Mouse (Mus musculus) stomach, embryonic 16.5 days (tissue): ENCODE measurements at regions not wholly inside any gene's neighbourhood (a gene's known extent, or its start where the extent isn't known, plus 50 kb on each side); places are given as distances from the start of the nearest gene placed in this dataset.
A peak's percentile ranks its signal among the peaks of the same experiment; 100 is the strongest.

Experiments
- ATAC-seq: fragments of 200-750 bp; cut with Nextera tagmentation; 2 replicates; pipeline ENCODE4 v1.8.0; 2017; ENCODE audit warnings: moderate number of reproducible peaks, moderate TSS enrichment; ENCODE audit not compliant: insufficient read depth, low FRiP score
- H3K27ac ChIP-seq: fragments of 300-500 bp; sonication (generic); 2 replicates; pipeline ENCODE4 v1.5.1; 2014; ENCODE audit warnings: low read length
- H3K27me3 ChIP-seq: fragments of 300-500 bp; sonication (generic); 2 replicates; pipeline ENCODE4 v1.6.1; 2014; ENCODE audit warnings: low read length, control low read depth, mixed read lengths; ENCODE audit not compliant: control insufficient read depth, insufficient read depth
- H3K36me3 ChIP-seq: fragments of 300-500 bp; sonication (generic); 2 replicates; pipeline ENCODE4 v1.6.1; 2014; ENCODE audit warnings: low read length; ENCODE audit not compliant: control insufficient read depth, insufficient read depth
- H3K4me1 ChIP-seq: fragments of 300-500 bp; sonication (generic); 2 replicates; pipeline ENCODE4 v1.6.1; 2014; ENCODE audit warnings: low read length, control low read depth, mixed read lengths; ENCODE audit not compliant: control insufficient read depth, insufficient read depth
- H3K4me2 ChIP-seq: fragments of 300-500 bp; sonication (generic); 2 replicates; pipeline ENCODE4 v1.6.1; 2014; ENCODE audit warnings: low read depth, low read length, mixed read lengths
- H3K4me3 ChIP-seq: fragments of 300-500 bp; sonication (generic); replicated peaks from 2 replicates; pipeline ENCODE4 v1.5.1; 2014; ENCODE audit warnings: mild to moderate bottlenecking, low read length
- H3K9ac ChIP-seq: fragments of 300-500 bp; sonication (generic); 2 replicates; pipeline ENCODE4 v1.6.1; 2014; ENCODE audit warnings: low read length
- H3K9me3 ChIP-seq: fragments of 300-500 bp; sonication (generic); replicated peaks from 2 replicates; pipeline ENCODE4 v1.6.1; 2016; ENCODE audit warnings: low read length, control low read depth; ENCODE audit not compliant: control insufficient read depth
- WGBS: fragments of 180-500 bp; shearing (Covaris S2); extraction: QIAGEN DNeasy Blood & Tissue Kit; methylation state at CpG from one replicate; pipeline ENCODE4 v1.1.7; 2014; 5-methylcytosine and 5-hydroxymethylcytosine counted together

DNA sequence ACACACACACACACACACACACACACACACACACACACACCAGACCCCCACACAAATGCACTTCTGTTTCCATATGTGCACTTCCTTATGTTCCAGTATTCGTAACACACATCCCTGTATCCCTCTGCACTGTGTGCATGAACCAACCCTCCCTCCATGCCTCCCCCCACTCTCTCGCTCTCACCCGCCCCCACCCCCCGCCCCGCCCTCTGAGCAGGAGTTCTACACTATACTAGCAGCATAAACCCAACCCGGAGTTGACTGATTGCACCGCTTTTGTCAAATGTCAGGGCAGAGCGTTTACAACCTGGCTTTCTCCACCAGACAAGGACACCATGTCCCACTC is 81.5 kb upstream of the Zmiz1 start:
- peak overlapping the region; percentile 98 for H3K27ac ChIP-seq
- H3K4me2 ChIP-seq, result peak overlapping the region; percentile 74
- peak; percentile 80 for ATAC-seq
- H3K27me3 ChIP-seq, result no peaks in the 10 kb centered on the region
- H3K9ac ChIP-seq, result peak overlapping the region; percentile 81
- no peaks in the 10 kb centered on the region for H3K36me3 ChIP-seq
- H3K4me3 ChIP-seq, result peak overlapping the region; percentile 51
- no peaks in the 10 kb centered on the region for H3K9me3 ChIP-seq
- H3K4me1 ChIP-seq, result peaks cover 16% of the 10 kb centered on the region
- 3% methylated on average over 8 of the region's 8 CpGs for WGBS

- H3K4me2 ChIP-seq, result peak overlapping the region; percentile 74
- H3K9ac ChIP-seq, result peak overlapping the region; percentile 81
- H3K36me3 ChIP-seq, result no peaks in the 10 kb centered on the region
- peak overlapping the region; percentile 98 for H3K27ac ChIP-seq
- no peaks in the 10 kb centered on the region for H3K9me3 ChIP-seq
- peak; percentile 91 for ATAC-seq
- under 1% methylated on average over 53 of the region's 54 CpGs for whole genome bisulfite sequencing
- peaks cover 16% of the 10 kb centered on the region for H3K4me1 ChIP-seq
- H3K27me3 ChIP-seq, result no peaks in the 10 kb centered on the region
- peak overlapping the region; percentile 51 for H3K4me3 ChIP-seq
These were observed 80.9 kb upstream of the Zmiz1 start for GRCm38 (mm10) chr14:25377900-25378716.

GRCm38 (mm10) chr14:25378717-25379224 is 80.2 kb upstream of the Zmiz1 start:
- peak overlapping the region; percentile 81 for H3K9ac ChIP-seq
- H3K4me2 ChIP-seq, result peak overlapping the region; percentile 74
- H3K4me1 ChIP-seq, result peaks cover 16% of the 10 kb centered on the region
- H3K9me3 ChIP-seq, result no peaks in the 10 kb centered on the region
- peak overlapping the region; percentile 98 for H3K27ac ChIP-seq
- no peaks in the 10 kb centered on the region for H3K36me3 ChIP-seq
- no peak for ATAC-seq
- WGBS, result 5% methylated on average over 13 of the region's 13 CpGs
- H3K4me3 ChIP-seq, result peak overlapping the region; percentile 51
- no peaks in the 10 kb centered on the region for H3K27me3 ChIP-seq

DNA sequence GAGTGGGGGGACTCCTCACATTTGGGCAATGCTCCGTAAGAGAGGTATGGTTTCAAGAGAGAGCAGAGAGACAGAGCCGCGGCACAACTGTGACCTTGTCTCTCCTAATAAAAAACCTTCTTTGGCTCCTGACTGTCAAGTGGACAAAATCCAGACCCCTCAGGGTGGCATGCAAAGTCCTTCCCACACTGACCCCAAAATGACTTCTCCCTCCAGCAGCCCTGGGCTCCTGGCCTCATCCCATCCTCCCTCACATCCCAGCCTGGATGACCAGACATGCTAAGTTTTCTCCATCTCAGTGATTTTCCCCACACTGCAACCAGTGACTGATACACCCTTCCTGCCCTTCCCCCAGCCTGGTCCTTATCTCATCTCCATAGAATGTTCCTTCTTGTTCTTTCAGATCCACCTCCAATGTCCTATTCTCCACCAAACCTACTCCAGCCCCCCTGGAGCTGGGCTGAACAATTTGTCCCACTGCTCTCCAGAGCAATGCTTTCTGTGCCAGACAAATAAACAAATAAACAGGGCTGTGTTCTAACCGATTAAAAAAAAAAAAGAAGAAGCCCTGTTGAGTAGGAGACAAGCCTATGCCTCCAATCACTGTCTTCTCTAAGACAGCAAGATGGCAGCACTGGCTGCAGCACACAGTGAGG is 75.7 kb upstream of the Zmiz1 start:
- no peak overlapping the region for H3K4me2 ChIP-seq
- WGBS, result 51% methylated on average over 4 of the region's 4 CpGs

GRCm38 (mm10) chr14:25385644-25386043 is 73.3 kb upstream of the Zmiz1 start:
- H3K36me3 ChIP-seq, result no peaks in the 10 kb centered on the region
- H3K4me2 ChIP-seq, result no peak overlapping the region
- H3K27ac ChIP-seq, result no peak overlapping the region
- no peak overlapping the region for H3K9ac ChIP-seq
- no peaks in the 10 kb centered on the region for H3K9me3 ChIP-seq
- H3K27me3 ChIP-seq, result no peaks in the 10 kb centered on the region
- WGBS, result 43% methylated on average over 5 of the region's 5 CpGs
- H3K4me1 ChIP-seq, result peaks cover 6% of the 10 kb centered on the region; the same call in 1 of the 2 replicates
- no peak for ATAC-seq
- H3K4me3 ChIP-seq, result no peak overlapping the region

More for the DNA sequence above, 75.7 kb upstream of the Zmiz1 start:
- Histone ChIP-seq H3K9ac (no peak overlapping the region), H3K4me1 (peaks cover 10% of the 10 kb centered on the region), H3K27me3 (no peaks in the 10 kb centered on the region), H3K4me3 (no peak overlapping the region), H3K36me3 (no peaks in the 10 kb centered on the region), H3K9me3 (no peaks in the 10 kb centered on the region), H3K27ac (no peak overlapping the region)
- ATAC-seq, result no peak

DNA sequence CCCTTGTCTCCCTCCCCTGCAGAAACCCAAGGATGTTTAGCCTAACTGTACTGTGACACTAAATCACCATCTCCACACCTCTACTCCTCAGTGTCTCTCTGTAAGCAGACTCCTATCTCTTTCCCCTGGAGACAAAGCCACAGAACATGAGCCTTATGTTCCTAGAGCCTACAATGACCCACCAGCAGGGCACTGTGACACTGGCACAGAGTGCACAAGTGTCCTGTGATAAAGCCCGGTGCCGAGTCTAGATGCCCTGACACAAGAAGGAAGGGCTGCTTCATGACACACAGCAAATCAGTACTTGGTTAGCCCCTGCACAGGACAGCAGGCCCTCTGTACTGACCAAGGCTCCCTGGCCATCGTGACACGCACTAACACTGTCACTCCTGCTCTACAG is 71.2 kb upstream of the Zmiz1 start:
- H3K27me3 ChIP-seq, result no peaks in the 10 kb centered on the region
- no peaks in the 10 kb centered on the region for H3K9me3 ChIP-seq
- WGBS, result 87% methylated on average over 4 of the region's 4 CpGs
- no peak overlapping the region for H3K4me2 ChIP-seq
- no peak overlapping the region for H3K9ac ChIP-seq
- no peak for ATAC-seq
- H3K27ac ChIP-seq, result no peak overlapping the region
- peaks cover 6% of the 10 kb centered on the region; the same call in 1 of the 2 replicates for H3K4me1 ChIP-seq
- H3K4me3 ChIP-seq, result no peak overlapping the region
- H3K36me3 ChIP-seq, result no peaks in the 10 kb centered on the region

DNA sequence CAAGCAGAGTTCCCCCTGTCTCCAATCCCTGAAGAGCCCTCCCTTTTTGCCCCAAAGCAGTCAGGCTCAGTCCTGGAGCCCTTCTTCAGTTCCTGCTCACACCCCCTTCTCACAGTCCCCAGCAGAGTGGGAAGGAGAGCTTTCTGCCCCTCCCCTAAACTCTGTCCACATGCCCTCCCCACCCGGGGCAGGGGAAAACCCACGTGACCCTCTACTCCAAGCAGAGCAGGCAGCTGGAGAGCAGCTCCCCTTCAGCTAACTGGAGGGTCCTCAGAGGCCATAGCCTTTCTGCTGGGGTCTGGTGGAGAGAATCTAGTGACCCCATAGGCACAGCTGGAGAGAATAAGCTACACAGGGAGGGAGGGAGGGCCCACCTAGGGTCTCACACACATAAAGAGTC is 69.7 kb upstream of the Zmiz1 start:
- H3K4me2 ChIP-seq, result no peak overlapping the region
- WGBS, result 10% methylated on average over 2 of the region's 2 CpGs
- H3K4me3 ChIP-seq, result no peak overlapping the region
- no peaks in the 10 kb centered on the region for H3K36me3 ChIP-seq
- ATAC-seq, result peak; percentile 68; the same call in 1 of the 2 replicates
- H3K27ac ChIP-seq, result no peak overlapping the region
- no peaks in the 10 kb centered on the region for H3K9me3 ChIP-seq
- H3K9ac ChIP-seq, result no peak overlapping the region
- H3K4me1 ChIP-seq, result peaks cover 6% of the 10 kb centered on the region; the same call in 1 of the 2 replicates
- H3K27me3 ChIP-seq, result no peaks in the 10 kb centered on the region

GRCm38 (mm10) chr14:25392412-25392811 is 66.6 kb upstream of the Zmiz1 start:
- no peaks in the 10 kb centered on the region for H3K36me3 ChIP-seq
- ATAC-seq, result no peak
- WGBS, result 70% methylated on average over 6 of the region's 6 CpGs
- H3K9ac ChIP-seq, result no peak overlapping the region
- H3K27ac ChIP-seq, result no peak overlapping the region
- H3K4me3 ChIP-seq, result no peak overlapping the region
- H3K4me1 ChIP-seq, result peaks cover 18% of the 10 kb centered on the region
- no peaks in the 10 kb centered on the region for H3K9me3 ChIP-seq
- no peak overlapping the region for H3K4me2 ChIP-seq
- no peaks in the 10 kb centered on the region for H3K27me3 ChIP-seq

DNA sequence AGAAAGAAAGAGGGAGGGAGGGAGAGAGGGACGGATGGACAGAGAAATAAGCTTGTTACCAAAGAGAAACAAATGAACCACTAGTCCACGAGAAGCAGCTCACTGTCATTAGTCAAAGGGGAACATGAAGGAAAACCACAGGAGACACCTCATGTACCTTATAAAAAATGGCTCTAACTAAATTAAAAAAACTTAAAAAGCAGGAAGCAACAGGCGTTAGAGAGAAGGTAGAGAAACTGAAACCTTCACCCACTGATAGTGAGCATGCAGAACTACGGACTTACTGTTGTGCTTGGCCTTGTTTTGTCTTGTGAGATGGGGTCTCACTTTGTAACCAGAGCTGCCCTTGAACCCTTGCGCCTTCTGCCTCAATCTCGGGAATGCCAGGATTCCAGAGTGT is 66.0 kb upstream of the Zmiz1 start:
- no peaks in the 10 kb centered on the region for H3K9me3 ChIP-seq
- H3K4me2 ChIP-seq, result no peak overlapping the region
- no peaks in the 10 kb centered on the region for H3K27me3 ChIP-seq
- H3K9ac ChIP-seq, result no peak overlapping the region
- no peaks in the 10 kb centered on the region for H3K36me3 ChIP-seq
- 76% methylated on average over 6 of the region's 6 CpGs for WGBS
- H3K4me3 ChIP-seq, result no peak overlapping the region
- no peak for ATAC-seq
- H3K27ac ChIP-seq, result no peak overlapping the region
- H3K4me1 ChIP-seq, result peaks cover 23% of the 10 kb centered on the region
